Mouse (Mus musculus) forebrain, embryonic 13.5 days (tissue): Measurements from ENCODE around the gene Cdh12. TPM values are rescaled to one million over a fixed set of nuclear protein-coding genes. Genes with fewer than 3 reads are reported as not detected.

ENCODE experiments used
- ATAC-seq: fragments of 200-750 bp; cut with Nextera tagmentation; 2 replicates; pipeline ENCODE4 v1.8.0; 2017
- H3K27ac ChIP-seq: fragments of 300-500 bp; sonication (generic); 2 replicates; pipeline ENCODE4 v1.5.1; 2015; ENCODE audit warnings: inconsistent platforms, mild to moderate bottlenecking, moderate library complexity
- H3K27me3 ChIP-seq: fragments of 300-500 bp; sonication (generic); 2 replicates; pipeline ENCODE4 v1.6.1; 2015; ENCODE audit warnings: mild to moderate bottlenecking, inconsistent platforms
- H3K36me3 ChIP-seq: fragments of 300-500 bp; sonication (generic); 2 replicates; pipeline ENCODE4 v1.6.1; 2015; ENCODE audit warnings: mild to moderate bottlenecking, inconsistent platforms; ENCODE audit not compliant: poor library complexity, severe bottlenecking
- H3K4me1 ChIP-seq: fragments of 300-500 bp; sonication (generic); 2 replicates; pipeline ENCODE4 v1.6.1; 2015; ENCODE audit warnings: inconsistent platforms
- H3K4me2 ChIP-seq: fragments of 300-500 bp; sonication (generic); 2 replicates; pipeline ENCODE4 v1.6.1; 2015; ENCODE audit warnings: inconsistent platforms, mild to moderate bottlenecking, moderate library complexity
- H3K4me3 ChIP-seq: fragments of 300-500 bp; sonication (generic); 2 replicates; pipeline ENCODE4 v1.5.1; 2015; ENCODE audit warnings: mild to moderate bottlenecking, inconsistent platforms
- H3K9ac ChIP-seq: fragments of 300-500 bp; sonication (generic); 2 replicates; pipeline ENCODE4 v1.6.1; 2015; ENCODE audit warnings: mild to moderate bottlenecking, inconsistent platforms
- H3K9me3 ChIP-seq: fragments of 300-500 bp; sonication (generic); replicated peaks from 2 replicates; pipeline ENCODE4 v1.6.1; 2016; ENCODE audit warnings: inconsistent platforms
- WGBS: fragments of 180-500 bp; shearing (Covaris S2); methylation state at CpG from one replicate; pipeline ENCODE4 v1.1.7; 2015; 5-methylcytosine and 5-hydroxymethylcytosine counted together
- polyA plus RNA-seq: library from polyadenylated mRNA; unstranded; fragments of >200 nt; fragmentation: Nextera tagmentation; extraction: Ambion mirVana; gene quantifications from 2 replicates; pipeline ENCODE4 v1.2.1, GENCODE M21; 2015

The Cdh12 gene
- polyA plus RNA-seq, 1 experiment from 2014 or later: 2.1 TPM

DNA sequence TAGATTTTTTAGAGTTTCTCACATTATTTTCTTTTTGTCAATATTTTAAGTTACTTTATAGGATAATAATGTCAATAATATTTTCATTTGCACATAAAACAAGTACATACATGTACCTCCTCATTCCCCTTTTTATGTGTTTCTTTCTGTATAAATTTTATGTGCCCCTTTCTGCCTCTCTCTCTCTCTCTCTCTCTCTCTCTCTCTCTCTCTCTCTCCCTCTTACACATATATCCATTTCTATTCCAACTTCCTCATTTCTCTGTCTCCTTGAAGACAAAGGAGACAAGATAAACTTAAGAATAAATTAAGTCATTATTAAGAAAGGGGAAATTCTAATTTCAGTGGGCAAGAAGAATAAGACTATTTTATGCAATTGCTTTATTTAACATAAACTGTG lies 324.4 kb downstream of the Cdh12 start:
- Histone ChIP-seq H3K36me3 (no peaks in the 10 kb centered on the region), H3K9me3 (no peaks in the 10 kb centered on the region), H3K27me3 (no peaks in the 10 kb centered on the region), H3K4me3 (no peak overlapping the region), H3K9ac (no peak overlapping the region), H3K27ac (no peak overlapping the region), H3K4me1 (no peaks in the 10 kb centered on the region), H3K4me2 (no peak overlapping the region)
- no peak for ATAC-seq

GRCm38 (mm10) chr15:20796999-20797398 lies 347.9 kb downstream of the Cdh12 start:
- Histone ChIP-seq H3K27ac (no peak overlapping the region), H3K36me3 (no peaks in the 10 kb centered on the region), H3K4me1 (peaks cover 6% of the 10 kb centered on the region; the same call in 1 of the 2 replicates), H3K4me2 (no peak overlapping the region), H3K9me3 (no peaks in the 10 kb centered on the region), H3K27me3 (no peaks in the 10 kb centered on the region), H3K9ac (no peak overlapping the region), H3K4me3 (no peak overlapping the region)
- WGBS: 18% methylated on average over 4 of the region's 4 CpGs
- ATAC-seq: peak; percentile 38; the same call in 1 of the 2 replicates

DNA sequence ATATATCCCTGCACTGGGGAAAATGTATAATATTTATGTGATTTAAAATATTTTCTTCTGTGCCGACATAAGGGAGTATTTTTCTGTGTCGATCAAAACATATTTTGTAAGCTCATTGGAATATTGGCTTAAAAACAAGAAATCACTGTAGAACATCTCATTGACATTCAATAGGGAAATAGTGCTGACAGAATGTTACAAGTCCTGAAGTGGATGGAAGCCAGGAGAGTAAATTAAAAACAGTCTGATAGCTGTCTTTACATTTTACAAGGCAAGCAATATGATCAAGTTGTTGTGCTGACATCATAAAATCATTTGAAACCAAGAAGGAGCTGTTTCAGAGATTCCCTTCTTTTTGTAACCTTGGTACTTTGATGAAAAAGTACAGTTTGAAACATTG lies 349.5 kb downstream of the Cdh12 start:
- Histone ChIP-seq H3K9me3 (no peaks in the 10 kb centered on the region), H3K4me3 (no peak overlapping the region), H3K4me1 (peaks cover 6% of the 10 kb centered on the region; the same call in 1 of the 2 replicates), H3K36me3 (no peaks in the 10 kb centered on the region), H3K27me3 (no peaks in the 10 kb centered on the region), H3K4me2 (no peak overlapping the region), H3K27ac (no peak overlapping the region), H3K9ac (no peak overlapping the region)
- 89% methylated on average over 2 of the region's 2 CpGs for WGBS
- no peak for ATAC-seq

- Histone ChIP-seq H3K4me2 (no peak overlapping the region), H3K4me1 (no peaks in the 10 kb centered on the region), H3K27me3 (no peaks in the 10 kb centered on the region), H3K36me3 (no peaks in the 10 kb centered on the region), H3K9me3 (no peaks in the 10 kb centered on the region), H3K9ac (no peak overlapping the region), H3K27ac (no peak overlapping the region), H3K4me3 (no peak overlapping the region)
- 71% methylated on average over 1 of the region's 1 CpGs for WGBS
- no peak for ATAC-seq
Measured at GRCm38 (mm10) chr15:20835887-20836286, 386.8 kb downstream of the Cdh12 start.

DNA sequence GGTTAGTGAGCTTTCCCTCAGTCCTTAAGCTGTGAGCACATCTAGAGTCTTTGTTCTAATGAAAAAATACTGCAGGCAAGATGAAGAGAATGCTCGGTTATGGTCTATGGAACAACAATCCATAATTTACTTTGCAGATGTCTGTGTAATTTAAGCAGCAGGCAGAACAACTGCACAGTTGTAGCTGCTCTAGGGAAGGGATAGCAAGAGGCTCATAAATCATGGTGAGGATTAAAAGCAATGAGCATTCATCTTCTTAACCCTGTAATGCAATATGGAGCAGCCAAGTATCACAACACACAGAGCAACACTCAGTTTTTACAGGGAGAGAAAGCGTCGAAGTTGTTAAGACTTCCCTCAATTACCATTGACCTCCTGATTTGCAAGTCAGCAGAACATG lies 387.9 kb downstream of the Cdh12 start:
- Histone ChIP-seq H3K9me3 (no peaks in the 10 kb centered on the region), H3K36me3 (no peaks in the 10 kb centered on the region), H3K4me1 (no peaks in the 10 kb centered on the region), H3K27ac (no peak overlapping the region), H3K9ac (no peak overlapping the region), H3K4me3 (no peak overlapping the region), H3K27me3 (no peaks in the 10 kb centered on the region), H3K4me2 (no peak overlapping the region)
- WGBS: 76% methylated on average over 3 of the region's 3 CpGs
- ATAC-seq: no peak

GRCm38 (mm10) chr15:20841479-20841878 lies 392.4 kb downstream of the Cdh12 start:
- Histone ChIP-seq H3K36me3 (no peaks in the 10 kb centered on the region), H3K27ac (no peak overlapping the region), H3K27me3 (no peaks in the 10 kb centered on the region), H3K9me3 (no peaks in the 10 kb centered on the region), H3K4me3 (no peak overlapping the region), H3K4me1 (no peaks in the 10 kb centered on the region), H3K4me2 (no peak overlapping the region), H3K9ac (no peak overlapping the region)
- no peak for ATAC-seq
- WGBS: 88% methylated on average over 5 of the region's 5 CpGs

DNA sequence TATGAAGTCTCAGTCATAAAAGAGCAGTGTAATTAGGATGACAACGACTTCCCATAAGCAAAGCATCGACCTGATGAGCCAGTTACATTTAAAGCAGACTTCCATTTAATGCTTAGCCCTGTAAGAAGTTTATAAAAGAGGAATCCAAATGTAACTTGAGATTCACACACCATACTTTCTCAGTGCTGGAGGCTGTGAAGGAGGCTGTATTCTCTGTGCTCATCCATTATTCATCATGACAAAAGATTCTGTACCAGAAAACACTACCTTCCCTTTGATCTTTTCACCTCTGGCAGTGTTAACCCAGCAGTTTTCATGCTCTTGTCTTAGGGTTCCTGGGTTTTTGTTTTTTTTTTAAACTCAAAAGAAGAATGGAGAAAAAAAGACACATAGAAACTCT lies 414.0 kb downstream of the Cdh12 start:
- ATAC-seq: no peak
- 74% methylated on average over 2 of the region's 2 CpGs for WGBS
- H3K36me3 ChIP-seq: no peaks in the 10 kb centered on the region
- H3K4me3 ChIP-seq: no peak overlapping the region
- no peaks in the 10 kb centered on the region for H3K27me3 ChIP-seq
- no peak overlapping the region for H3K27ac ChIP-seq
- H3K4me2 ChIP-seq: no peak overlapping the region
- H3K4me1 ChIP-seq: no peaks in the 10 kb centered on the region
- no peaks in the 10 kb centered on the region for H3K9me3 ChIP-seq
- H3K9ac ChIP-seq: no peak overlapping the region

- Histone ChIP-seq H3K4me3 (no peak overlapping the region), H3K9ac (no peak overlapping the region), H3K36me3 (no peaks in the 10 kb centered on the region), H3K27ac (no peak overlapping the region), H3K9me3 (no peaks in the 10 kb centered on the region), H3K4me2 (no peak overlapping the region), H3K4me1 (no peaks in the 10 kb centered on the region), H3K27me3 (no peaks in the 10 kb centered on the region)
- ATAC-seq: no peak
- WGBS: 86% methylated on average over 1 of the region's 1 CpGs
Measured at GRCm38 (mm10) chr15:20872518-20872917, 423.5 kb downstream of the Cdh12 start.

DNA sequence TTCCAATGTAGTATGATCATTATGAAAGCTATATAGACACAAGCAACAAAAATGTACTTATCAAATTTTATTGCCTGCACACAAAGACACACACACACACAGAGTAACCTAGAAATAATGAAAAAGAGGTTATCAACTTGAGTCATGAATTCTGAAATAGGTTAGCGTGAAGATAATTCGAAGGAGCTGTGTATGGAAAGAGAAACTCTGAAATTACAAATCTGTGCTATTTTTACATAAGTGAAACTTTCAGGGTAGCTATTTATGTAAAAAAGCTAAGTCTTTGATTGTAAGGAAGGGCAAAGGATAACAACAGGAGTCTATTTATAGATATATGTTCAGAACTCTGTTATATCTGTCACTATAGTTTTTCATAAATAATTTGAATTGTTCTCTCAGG lies 427.9 kb downstream of the Cdh12 start:
- no peak overlapping the region for H3K9ac ChIP-seq
- no peak for ATAC-seq
- H3K4me1 ChIP-seq: no peaks in the 10 kb centered on the region
- no peaks in the 10 kb centered on the region for H3K36me3 ChIP-seq
- no peak overlapping the region for H3K4me2 ChIP-seq
- WGBS: 98% methylated on average over 2 of the region's 2 CpGs
- no peaks in the 10 kb centered on the region for H3K9me3 ChIP-seq
- no peak overlapping the region for H3K27ac ChIP-seq
- no peaks in the 10 kb centered on the region for H3K27me3 ChIP-seq
- H3K4me3 ChIP-seq: no peak overlapping the region

GRCm38 (mm10) chr15:20893471-20893870 lies 444.4 kb downstream of the Cdh12 start:
- WGBS: 88% methylated on average over 3 of the region's 3 CpGs
- no peak for ATAC-seq
- no peak overlapping the region for H3K4me3 ChIP-seq

DNA sequence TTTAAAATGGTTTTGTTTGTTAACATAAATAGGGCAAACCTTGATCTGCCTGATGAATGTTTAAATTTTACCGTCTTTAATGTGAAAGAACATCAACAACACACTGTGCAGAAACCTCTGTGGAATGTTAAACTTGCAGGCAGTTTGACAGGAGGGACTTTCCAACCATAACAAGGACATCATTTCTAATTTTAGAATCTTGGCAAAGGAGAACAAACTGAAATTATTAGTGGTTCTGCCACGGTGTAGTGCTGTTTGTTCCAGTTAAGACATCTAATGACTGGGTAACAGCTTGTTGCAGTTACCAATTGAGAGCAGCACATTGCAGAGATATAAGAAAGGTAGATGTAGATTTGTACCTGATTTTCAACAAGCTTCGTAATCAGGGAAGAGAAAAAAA lies 453.5 kb downstream of the Cdh12 start:
- no peak for ATAC-seq
- H3K27ac ChIP-seq: no peak overlapping the region
- no peaks in the 10 kb centered on the region for H3K36me3 ChIP-seq
- no peaks in the 10 kb centered on the region for H3K27me3 ChIP-seq
- H3K9ac ChIP-seq: no peak overlapping the region
- no peak overlapping the region for H3K4me2 ChIP-seq
- WGBS: 79% methylated on average over 3 of the region's 3 CpGs
- no peaks in the 10 kb centered on the region for H3K9me3 ChIP-seq
- no peak overlapping the region for H3K4me3 ChIP-seq
- H3K4me1 ChIP-seq: no peaks in the 10 kb centered on the region

More at GRCm38 (mm10) chr15:20893471-20893870, 444.4 kb downstream of the Cdh12 start:
- Histone ChIP-seq H3K4me1 (no peaks in the 10 kb centered on the region), H3K4me2 (no peak overlapping the region), H3K9me3 (no peaks in the 10 kb centered on the region), H3K27me3 (no peaks in the 10 kb centered on the region), H3K9ac (no peak overlapping the region), H3K27ac (no peak overlapping the region), H3K36me3 (no peaks in the 10 kb centered on the region)

- H3K9ac ChIP-seq: no peak overlapping the region
- H3K36me3 ChIP-seq: no peaks in the 10 kb centered on the region
- H3K4me2 ChIP-seq: no peak overlapping the region
- H3K9me3 ChIP-seq: no peaks in the 10 kb centered on the region
- ATAC-seq: no peak
- no peaks in the 10 kb centered on the region for H3K27me3 ChIP-seq
- no peaks in the 10 kb centered on the region for H3K4me1 ChIP-seq
- no peak overlapping the region for H3K4me3 ChIP-seq
- H3K27ac ChIP-seq: no peak overlapping the region
Measured at GRCm38 (mm10) chr15:20928221-20928620, 479.2 kb downstream of the Cdh12 start.

DNA sequence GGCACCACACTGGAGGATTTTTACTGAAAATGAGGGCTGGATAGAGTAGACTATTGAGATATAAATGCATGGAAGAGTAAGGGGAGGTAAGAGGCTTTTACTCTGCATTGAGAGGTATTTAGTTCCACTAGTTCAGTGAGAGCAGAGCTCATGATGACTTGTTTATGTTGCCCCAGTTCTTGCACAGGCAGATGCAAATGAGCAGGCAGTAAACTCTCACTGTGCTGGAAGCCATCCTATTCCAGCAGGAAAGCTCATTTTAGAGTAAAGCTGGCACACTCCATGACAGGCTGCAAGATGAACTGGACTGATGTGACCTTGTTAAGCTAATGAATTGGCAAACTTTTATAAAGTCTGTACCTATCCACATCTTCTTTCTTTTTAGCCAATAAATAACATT lies 494.9 kb downstream of the Cdh12 start:
- Histone ChIP-seq H3K9ac (no peak overlapping the region), H3K4me1 (no peaks in the 10 kb centered on the region), H3K27ac (no peak overlapping the region), H3K9me3 (no peaks in the 10 kb centered on the region), H3K4me2 (no peak overlapping the region), H3K36me3 (no peaks in the 10 kb centered on the region), H3K27me3 (no peaks in the 10 kb centered on the region), H3K4me3 (no peak overlapping the region)
- ATAC-seq: no peak
